Mouse (Mus musculus) urinary bladder, postnatal 25 days (tissue): ENCODE data around the gene Svs3b.
"Not testable (repeated sequence)": the region's sequence is repeated elsewhere in the genome, so short reads cannot be mapped to it uniquely, and the experiment has no call there.

Experiments
- DNase-seq: peaks from one replicate; pipeline ENCODE4 v3.0.0; 2022; ENCODE audit warnings: low spot score

The Svs3b gene

GRCm38 (mm10) chr2:164256540-164256939 is at the start of gene Svs3b:
Svs3b (minus strand) TSS chr2:164256640.
- not testable (repeated sequence) for DNase-seq

GRCm38 (mm10) chr2:164288968-164289367 is 32.5 kb upstream of the Svs3b start, which contains the start of gene Svs3a:
Svs3a (plus strand) TSS chr2:164289268.
- DNase-seq: not testable (repeated sequence)

GRCm38 (mm10) chr2:164278359-164278758 is 21.9 kb upstream of the Svs3b start, which contains the start of gene Svs4:
Svs4 (minus strand) TSS chr2:164278459.
- no peak for DNase-seq

GRCm38 (mm10) chr2:164238366-164238765 is 18.1 kb downstream of the Svs3b start, which contains the start of gene Svs2:
Svs2 (minus strand) TSS chr2:164238466.
- DNase-seq: no peak

GRCm38 (mm10) chr2:164232671-164233070 is 23.8 kb downstream of the Svs3b start:
- no peak for DNase-seq

- DNase-seq: no peak
These were observed 27.9 kb downstream of the Svs3b start for GRCm38 (mm10) chr2:164228361-164229070.

GRCm38 (mm10) chr2:164221522-164221921 is 34.9 kb downstream of the Svs3b start, which contains the start of gene Wfdc15b:
Wfdc15b (minus strand) TSS chr2:164221660.
- no peak for DNase-seq

- no peak for DNase-seq
These were observed 37.1 kb downstream of the Svs3b start for GRCm38 (mm10) chr2:164219295-164219694.

GRCm38 (mm10) chr2:164212711-164213110 is 43.7 kb downstream of the Svs3b start:
- no peak for DNase-seq

GRCm38 (mm10) chr2:164210892-164211291 is 45.5 kb downstream of the Svs3b start:
- no peak for DNase-seq

GRCm38 (mm10) chr2:164206676-164207075 is 49.8 kb downstream of the Svs3b start:
- DNase-seq: no peak

- not testable (repeated sequence) for DNase-seq
These were observed 50.4 kb downstream of the Svs3b start for GRCm38 (mm10) chr2:164206011-164206410.
